Mouse (Mus musculus) liver, embryonic 15.5 days (tissue): Measurements from ENCODE around the gene Gamt. TPM values are rescaled to one million over a fixed set of nuclear protein-coding genes. Genes with fewer than 3 reads are reported as not detected.

Experiments
- ATAC-seq: fragments of 200-750 bp; cut with Nextera tagmentation; 2 replicates; pipeline ENCODE4 v1.8.0; 2017; ENCODE audit warnings: moderate number of reproducible peaks, mild to moderate bottlenecking, moderate library complexity; ENCODE audit not compliant: insufficient read depth
- H3K27ac ChIP-seq: fragments of 300-500 bp; sonication (generic); replicated peaks from 2 replicates; pipeline ENCODE4 v1.5.1; 2015; ENCODE audit warnings: mild to moderate bottlenecking, inconsistent platforms
- H3K27me3 ChIP-seq: fragments of 300-500 bp; sonication (generic); 2 replicates; pipeline ENCODE4 v1.6.1; 2015; ENCODE audit warnings: mild to moderate bottlenecking, inconsistent platforms
- H3K36me3 ChIP-seq: fragments of 300-500 bp; sonication (generic); replicated peaks from 2 replicates; pipeline ENCODE4 v1.6.1; 2015; ENCODE audit warnings: moderate library complexity, mild to moderate bottlenecking, inconsistent platforms
- H3K4me1 ChIP-seq: fragments of 300-500 bp; sonication (generic); replicated peaks from 2 replicates; pipeline ENCODE4 v1.6.1; 2015; ENCODE audit warnings: inconsistent platforms
- H3K4me2 ChIP-seq: fragments of 300-500 bp; sonication (generic); 2 replicates; pipeline ENCODE4 v1.6.1; 2015; ENCODE audit warnings: moderate library complexity, mild to moderate bottlenecking, inconsistent platforms
- H3K4me3 ChIP-seq: fragments of 300-500 bp; sonication (generic); replicated peaks from 2 replicates; pipeline ENCODE4 v1.5.1; 2015; ENCODE audit warnings: mild to moderate bottlenecking, inconsistent platforms
- H3K9ac ChIP-seq: fragments of 300-500 bp; sonication (generic); 2 replicates; pipeline ENCODE4 v1.6.1; 2015; ENCODE audit warnings: moderate library complexity, mild to moderate bottlenecking, inconsistent platforms
- H3K9me3 ChIP-seq: fragments of 300-500 bp; sonication (generic); replicated peaks from 2 replicates; pipeline ENCODE4 v1.6.1; 2016; ENCODE audit warnings: inconsistent platforms
- WGBS: fragments of 180-500 bp; shearing (Covaris S2); methylation state at CpG from one replicate; pipeline ENCODE4 v1.1.7; 2015; ENCODE audit warnings: mixed read lengths; ENCODE audit not compliant: insufficient replicate concordance; 5-methylcytosine and 5-hydroxymethylcytosine counted together
- polyA plus RNA-seq: library from polyadenylated mRNA; unstranded; fragments of >200 nt; fragmentation: Nextera tagmentation; extraction: Ambion mirVana; gene quantifications from 2 replicates; pipeline ENCODE4 v1.2.1, GENCODE M21; 2015

Gamt gene
- polyA plus RNA-seq, 1 experiment from 2014 or later, result 112 TPM

DNA sequence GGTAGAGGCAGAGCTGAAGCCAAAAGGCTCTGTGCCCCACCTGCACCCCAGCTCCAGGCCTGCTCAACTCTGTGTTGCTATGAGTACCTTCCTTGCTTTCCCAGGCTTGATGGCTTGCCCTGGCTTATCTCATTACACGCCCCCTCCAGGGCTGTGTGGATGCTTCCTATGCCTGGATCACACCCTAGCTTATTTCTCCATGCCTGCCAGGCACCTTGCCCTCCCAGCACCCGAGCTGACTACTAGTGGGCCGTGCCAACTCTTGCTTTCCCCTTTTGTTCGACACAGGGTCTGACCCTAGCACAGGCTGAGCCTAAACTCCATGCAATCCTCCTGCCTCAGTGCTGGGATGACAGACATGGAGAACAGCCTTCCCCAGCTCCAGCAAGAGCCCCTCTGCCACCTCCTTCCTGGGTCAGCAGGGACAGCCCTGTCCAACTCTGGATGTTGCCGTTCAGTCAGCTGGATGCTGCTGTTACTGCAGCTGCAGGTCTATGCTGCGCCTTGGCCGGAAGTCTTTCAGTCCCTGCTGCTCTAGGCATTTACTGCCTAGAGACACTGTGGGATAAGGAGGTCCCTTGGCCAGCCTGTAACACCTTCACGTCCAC lies 36.8 kb upstream of the Gamt start:
- 46% methylated on average over 8 of the region's 8 CpGs for WGBS
- Histone ChIP-seq H3K9me3 (no peaks in the 10 kb centered on the region), H3K27me3 (peaks cover 70% of the 10 kb centered on the region), H3K9ac (no peak overlapping the region), H3K36me3 (peaks cover 23% of the 10 kb centered on the region), H3K27ac (no peak overlapping the region), H3K4me2 (no peak overlapping the region), H3K4me3 (no peak overlapping the region), H3K4me1 (peaks cover 51% of the 10 kb centered on the region)
- ATAC-seq, result no peak

DNA sequence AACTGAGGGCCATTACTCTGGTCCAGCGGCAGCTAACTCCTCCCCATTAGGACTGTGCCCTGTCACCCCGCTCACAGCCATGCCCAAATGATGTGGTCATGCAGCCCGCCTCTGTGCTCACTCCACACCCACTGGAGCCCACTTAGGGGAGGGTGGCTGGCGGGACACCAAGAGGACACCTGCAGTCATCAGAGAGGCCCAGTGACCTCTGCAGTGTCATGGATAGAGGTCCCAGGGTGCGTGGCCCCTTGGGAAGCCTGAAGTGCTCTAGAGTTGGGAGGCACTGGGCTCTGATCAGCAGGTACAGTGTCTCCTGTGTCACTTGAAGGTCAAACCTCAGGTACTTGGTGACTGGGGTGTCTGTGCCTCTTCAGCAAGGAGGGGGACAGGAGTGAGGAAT lies 36.0 kb upstream of the Gamt start:
- H3K27me3 ChIP-seq, result peaks cover 62% of the 10 kb centered on the region
- no peaks in the 10 kb centered on the region for H3K9me3 ChIP-seq
- peaks cover 23% of the 10 kb centered on the region for H3K36me3 ChIP-seq
- WGBS, result 68% methylated on average over 5 of the region's 5 CpGs
- H3K9ac ChIP-seq, result no peak overlapping the region
- peaks cover 47% of the 10 kb centered on the region for H3K4me1 ChIP-seq
- no peak overlapping the region for H3K4me2 ChIP-seq
- H3K27ac ChIP-seq, result no peak overlapping the region
- H3K4me3 ChIP-seq, result no peak overlapping the region
- no peak for ATAC-seq

DNA sequence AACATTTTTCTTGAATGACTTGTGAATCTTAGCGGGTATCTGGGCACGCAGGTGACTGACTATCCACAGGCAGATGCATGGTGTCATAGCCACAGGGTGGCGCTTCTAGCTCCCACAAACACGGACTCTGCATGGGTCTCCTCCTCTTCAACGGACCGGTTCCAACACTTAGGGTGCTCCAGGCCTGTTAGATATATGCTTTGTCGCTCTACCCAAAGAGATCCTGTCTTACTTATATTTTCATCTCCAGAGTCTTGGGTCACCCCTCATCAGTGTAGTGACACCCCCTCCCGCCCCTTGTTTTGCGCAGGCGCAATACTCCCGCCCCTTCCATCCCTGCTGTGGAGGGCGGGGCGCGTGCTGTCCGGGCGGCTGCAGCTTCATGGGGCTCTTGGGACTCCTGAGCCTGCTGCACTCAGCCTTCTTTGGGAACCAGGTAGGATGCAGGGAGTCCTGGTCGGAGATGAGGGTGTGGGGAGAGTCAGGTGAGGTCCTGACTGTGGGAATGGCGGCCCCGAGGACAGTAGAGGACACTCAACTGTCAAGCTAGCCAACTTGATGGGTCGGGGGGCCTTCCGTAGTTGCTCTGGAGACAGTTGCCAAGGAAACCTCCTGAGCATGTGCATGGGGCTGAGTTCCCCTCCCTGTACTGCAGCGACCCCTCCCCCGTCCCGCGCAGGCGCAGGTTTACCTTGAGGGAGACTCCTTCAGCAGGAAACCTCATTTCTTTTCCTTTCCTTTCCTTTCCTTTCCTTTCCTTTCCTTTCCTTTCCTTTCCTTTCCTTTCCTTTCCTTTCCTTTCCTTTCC lies 35.0 kb upstream of the Gamt start, which contains the start of gene Apc2:
Gene Apc2 (plus strand): TSS at position 360 of the 808 bp plus-strand sequence.
- peak; percentile 44 for ATAC-seq
- Histone ChIP-seq H3K9ac (peak within 1 kb of the TSS; percentile 18; the same call in 1 of the 2 replicates), H3K27me3 (peaks cover 52% of the 10 kb centered on the region), H3K4me2 (peak within 1 kb of the TSS; percentile 64), H3K27ac (peak within 1 kb of the TSS; percentile 36), H3K9me3 (no peaks in the 10 kb centered on the region), H3K4me3 (peak within 1 kb of the TSS; percentile 39), H3K4me1 (peaks cover 51% of the 10 kb centered on the region), H3K36me3 (peaks cover 23% of the 10 kb centered on the region)
- WGBS, result 4% methylated on average over 26 of the region's 26 CpGs

DNA sequence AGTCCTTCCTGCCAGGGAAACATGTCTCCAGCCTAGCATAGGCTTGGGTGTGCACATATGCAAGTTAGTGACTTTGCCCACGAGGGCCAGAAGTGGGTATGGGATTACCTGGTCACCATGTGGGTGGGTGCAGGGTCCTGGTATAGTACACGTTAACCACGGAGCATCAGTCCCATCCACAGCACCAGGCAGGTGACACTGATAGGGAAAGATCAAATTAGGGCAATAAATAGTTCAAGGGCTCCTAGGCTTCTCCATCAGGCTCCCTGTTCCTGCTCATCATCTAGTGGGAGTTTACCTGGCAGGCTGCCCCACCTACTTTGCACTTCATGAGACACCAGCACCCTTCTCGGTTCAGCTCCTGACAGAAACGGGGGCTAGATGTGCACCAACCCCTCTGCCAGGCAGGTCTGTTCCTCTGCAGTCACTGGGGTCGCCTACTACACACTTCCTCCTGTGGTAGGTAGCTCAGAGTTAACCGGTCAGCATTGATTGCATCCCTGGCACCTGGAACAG lies 34.0 kb upstream of the Gamt start:
- ATAC-seq, result no peak
- H3K4me3 ChIP-seq, result no peak overlapping the region
- peaks cover 23% of the 10 kb centered on the region for H3K36me3 ChIP-seq
- peaks cover 51% of the 10 kb centered on the region for H3K4me1 ChIP-seq
- 0 out of 2 replicates have a peak overlapping the region, but pooled peaks have one; percentile 86 for H3K4me2 ChIP-seq
- peak overlapping the region; percentile 36 for H3K27ac ChIP-seq
- WGBS, result 37% methylated on average over 7 of the region's 7 CpGs
- H3K9ac ChIP-seq, result no peak overlapping the region
- peaks cover 42% of the 10 kb centered on the region for H3K27me3 ChIP-seq
- no peaks in the 10 kb centered on the region for H3K9me3 ChIP-seq

DNA sequence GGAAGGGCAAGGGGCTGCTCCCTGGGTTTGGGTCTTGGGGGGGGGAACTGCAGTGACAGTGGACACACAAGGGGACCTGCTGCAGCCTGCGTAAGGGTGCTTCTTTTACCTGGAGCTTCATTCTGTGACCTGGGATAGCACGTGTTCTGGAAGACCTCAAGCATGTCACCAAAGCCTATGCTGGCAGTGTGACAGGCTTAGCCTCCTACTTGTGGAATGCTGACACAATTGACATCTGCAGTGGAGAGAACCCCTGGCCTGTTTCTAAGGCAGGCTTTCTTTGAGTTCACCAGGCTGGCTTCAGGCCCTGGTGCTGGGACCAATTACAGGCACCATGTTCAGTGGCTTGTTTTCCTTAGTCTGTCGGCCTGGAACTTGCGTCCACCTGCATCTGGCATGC lies 33.5 kb upstream of the Gamt start:
- 73% methylated on average over 4 of the region's 4 CpGs for WGBS
- no peaks in the 10 kb centered on the region for H3K9me3 ChIP-seq
- H3K9ac ChIP-seq, result 0 out of 2 replicates have a peak overlapping the region, but pooled peaks have one; percentile 90
- H3K4me3 ChIP-seq, result peak overlapping the region; percentile 81; the same call in 1 of the 2 replicates
- no peak for ATAC-seq
- H3K4me2 ChIP-seq, result peak overlapping the region; percentile 86
- H3K36me3 ChIP-seq, result peaks cover 23% of the 10 kb centered on the region
- peaks cover 51% of the 10 kb centered on the region for H3K4me1 ChIP-seq
- H3K27ac ChIP-seq, result peak overlapping the region; percentile 19; the same call in 1 of the 2 replicates
- peaks cover 37% of the 10 kb centered on the region for H3K27me3 ChIP-seq

DNA sequence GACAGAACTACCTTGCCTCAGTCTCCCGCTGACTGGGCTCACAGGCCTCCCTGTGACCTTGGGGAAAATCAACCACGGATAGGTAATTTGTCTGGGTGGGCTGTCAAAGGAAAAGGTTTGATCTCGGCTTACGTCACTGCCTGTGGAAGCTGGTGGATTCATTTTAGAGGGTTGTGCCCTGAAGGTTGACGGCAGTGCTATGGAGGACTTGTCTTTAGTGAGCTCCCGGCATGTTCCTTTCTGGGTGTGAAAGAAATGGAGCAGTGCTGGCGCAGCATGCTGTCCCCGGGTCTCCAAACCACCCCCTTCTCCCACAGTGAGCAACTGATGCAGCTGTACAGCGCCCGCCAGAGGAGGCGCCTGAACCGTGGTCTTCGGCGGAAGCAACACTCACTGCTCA lies 32.5 kb upstream of the Gamt start:
- ATAC-seq, result no peak
- Histone ChIP-seq H3K9ac (peak overlapping the region; percentile 90), H3K27me3 (peaks cover 27% of the 10 kb centered on the region), H3K9me3 (no peaks in the 10 kb centered on the region), H3K36me3 (peaks cover 33% of the 10 kb centered on the region), H3K27ac (peak overlapping the region; percentile 85), H3K4me1 (peaks cover 51% of the 10 kb centered on the region), H3K4me2 (peak overlapping the region; percentile 86), H3K4me3 (peak overlapping the region; percentile 81)
- 10% methylated on average over 14 of the region's 14 CpGs for WGBS

DNA sequence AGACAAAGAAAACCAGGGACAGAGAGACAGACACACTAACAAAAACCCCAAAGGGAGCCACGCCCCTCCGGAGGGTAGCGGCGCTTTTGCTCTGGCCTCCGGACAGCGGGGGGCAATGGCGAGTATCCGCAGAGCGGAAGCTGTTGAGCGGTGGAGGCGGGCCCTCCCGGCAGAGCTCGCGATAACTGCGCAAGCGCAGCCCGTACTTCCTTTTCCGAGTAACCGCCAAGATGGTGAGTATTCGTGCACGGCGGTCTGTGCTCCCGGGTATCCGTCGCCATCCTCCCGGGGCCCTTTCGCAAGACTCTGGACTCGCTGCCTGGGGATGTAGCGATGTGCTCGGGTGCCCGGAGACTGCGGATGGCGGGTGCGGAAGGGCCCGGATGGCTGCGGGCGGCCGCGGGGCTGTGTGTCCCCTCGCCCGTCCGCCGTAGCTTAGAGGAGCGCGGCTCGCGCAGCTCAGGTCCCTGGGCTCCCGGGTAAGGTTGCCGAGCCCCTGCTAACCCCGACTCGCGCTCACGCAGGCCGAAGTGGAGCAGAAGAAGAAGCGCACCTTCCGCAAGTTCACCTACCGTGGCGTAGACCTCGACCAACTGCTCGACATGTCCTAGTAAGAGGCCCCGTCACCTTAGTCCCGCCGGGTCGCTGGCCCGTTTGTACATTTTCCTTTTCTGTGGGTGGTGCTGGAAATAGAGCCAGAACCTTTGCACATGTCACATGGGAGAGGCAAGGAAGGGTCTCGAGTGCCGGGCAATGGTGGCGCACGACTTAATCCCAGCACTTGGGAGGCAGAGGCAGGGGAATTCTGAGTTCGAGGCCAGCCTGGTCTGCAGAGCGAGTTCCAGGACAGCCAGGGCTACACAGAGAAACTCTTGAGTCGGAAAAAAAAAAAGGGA lies 31.7 kb upstream of the Gamt start, which contains the start of gene Rps15:
Gene Rps15 (plus strand): TSS at position 203 of the 896 bp plus-strand sequence.
- Histone ChIP-seq H3K9me3 (no peaks in the 10 kb centered on the region), H3K27ac (peak within 1 kb of the TSS; percentile 85), H3K9ac (peak within 1 kb of the TSS; percentile 90), H3K4me2 (peak within 1 kb of the TSS; percentile 86), H3K27me3 (peaks cover 18% of the 10 kb centered on the region), H3K4me1 (peaks cover 53% of the 10 kb centered on the region), H3K4me3 (peak within 1 kb of the TSS; percentile 81), H3K36me3 (peaks cover 40% of the 10 kb centered on the region)
- WGBS, result under 1% methylated on average over 72 of the region's 72 CpGs
- ATAC-seq, result peak; percentile 81

DNA sequence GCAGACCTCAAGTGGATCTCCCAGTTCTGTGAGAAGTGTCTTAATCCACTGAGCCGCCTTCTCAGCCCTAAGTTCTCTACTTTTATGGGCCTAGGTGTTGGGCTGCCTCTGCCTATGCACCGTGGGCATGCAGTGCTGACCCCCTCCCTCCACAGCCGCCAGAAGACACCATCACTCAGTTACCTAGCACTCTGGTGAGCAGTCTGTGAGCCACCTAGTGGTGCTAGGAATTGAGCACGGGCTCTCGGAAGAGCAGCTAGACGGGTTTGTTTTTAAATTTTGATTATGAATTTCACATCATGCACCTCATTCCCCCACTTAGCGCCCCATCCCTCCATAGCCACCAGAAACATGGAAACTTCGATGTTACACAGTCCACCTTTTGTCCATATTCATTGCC lies 27.8 kb upstream of the Gamt start:
- ATAC-seq, result no peak
- H3K9ac ChIP-seq, result no peak overlapping the region
- H3K36me3 ChIP-seq, result peaks cover 64% of the 10 kb centered on the region
- H3K4me1 ChIP-seq, result peaks cover 20% of the 10 kb centered on the region
- no peaks in the 10 kb centered on the region for H3K27me3 ChIP-seq
- 69% methylated on average over 8 of the region's 8 CpGs for WGBS
- no peak overlapping the region for H3K4me3 ChIP-seq
- no peak overlapping the region for H3K27ac ChIP-seq
- H3K4me2 ChIP-seq, result no peak overlapping the region
- H3K9me3 ChIP-seq, result no peaks in the 10 kb centered on the region

DNA sequence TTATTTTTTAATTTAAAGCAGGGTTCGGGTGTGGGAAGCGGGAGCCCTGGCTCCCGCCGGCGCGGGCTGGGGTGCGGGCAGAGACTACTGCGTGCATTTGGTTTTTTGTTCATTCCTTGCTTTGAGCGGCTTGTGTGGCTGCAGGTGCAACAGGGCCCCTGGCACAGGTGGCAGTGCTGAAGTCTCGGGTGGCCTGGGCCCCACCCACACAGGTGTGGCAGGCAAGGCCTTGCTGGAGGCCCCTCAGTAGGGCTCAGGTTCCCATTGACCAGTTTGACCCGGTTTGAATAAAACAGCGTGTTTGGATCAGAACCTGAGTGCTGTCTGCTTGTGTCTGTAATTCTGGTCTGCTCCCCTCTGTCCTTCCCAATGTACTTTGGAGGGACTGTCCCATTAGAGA lies 27.3 kb upstream of the Gamt start:
- Histone ChIP-seq H3K27me3 (no peaks in the 10 kb centered on the region), H3K9me3 (no peaks in the 10 kb centered on the region), H3K9ac (no peak overlapping the region), H3K4me2 (no peak overlapping the region), H3K4me3 (no peak overlapping the region), H3K27ac (no peak overlapping the region), H3K4me1 (peaks cover 14% of the 10 kb centered on the region), H3K36me3 (peaks cover 64% of the 10 kb centered on the region)
- WGBS, result 89% methylated on average over 12 of the region's 12 CpGs
- ATAC-seq, result no peak

DNA sequence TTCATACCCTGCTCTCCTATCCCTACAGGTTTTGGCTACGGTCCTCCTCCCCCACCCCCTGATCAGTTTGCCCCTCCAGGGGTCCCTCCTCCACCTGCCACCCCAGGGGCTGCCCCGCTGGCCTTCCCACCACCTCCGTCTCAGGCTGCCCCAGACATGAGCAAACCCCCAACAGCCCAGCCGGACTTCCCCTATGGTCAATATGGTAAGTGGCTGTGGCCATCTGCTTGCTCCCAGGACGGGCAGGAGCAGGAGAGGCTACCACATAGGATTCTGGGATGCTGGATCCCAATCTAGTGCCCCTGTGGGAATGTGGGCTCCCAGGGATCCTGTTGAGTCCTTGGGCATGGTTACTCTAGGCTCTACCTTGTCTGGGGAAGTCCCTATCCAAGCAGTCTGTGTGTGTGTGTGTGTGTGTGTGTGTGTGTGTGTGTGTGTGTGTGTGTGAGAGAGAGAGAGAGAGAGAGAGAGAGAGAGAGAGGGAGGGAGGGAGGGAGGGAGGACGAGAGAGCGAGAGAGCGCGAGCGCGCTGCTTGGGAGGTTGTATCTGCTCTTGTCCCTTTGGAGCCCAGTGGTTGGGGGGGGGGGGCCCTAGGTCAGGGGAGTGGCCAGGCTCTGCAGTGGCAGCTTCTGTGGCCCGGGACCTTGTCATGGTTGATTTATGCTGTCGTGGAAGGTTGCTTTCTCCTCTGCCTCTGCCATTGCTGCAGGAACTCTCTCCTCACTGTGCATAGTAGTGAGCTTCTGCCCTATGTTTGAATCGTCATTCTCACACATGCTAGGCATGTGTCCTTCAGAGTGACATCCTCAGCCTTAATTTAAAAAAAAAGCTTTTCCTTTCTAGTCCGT lies 24.6 kb upstream of the Gamt start:
- Histone ChIP-seq H3K4me2 (no peak overlapping the region), H3K27ac (no peak overlapping the region), H3K36me3 (peaks cover 87% of the 10 kb centered on the region), H3K4me1 (peaks cover 21% of the 10 kb centered on the region), H3K9me3 (no peaks in the 10 kb centered on the region), H3K4me3 (no peak overlapping the region), H3K27me3 (no peaks in the 10 kb centered on the region), H3K9ac (no peak overlapping the region)
- no peak for ATAC-seq
- WGBS, result 76% methylated on average over 14 of the region's 15 CpGs
